Mouse (Mus musculus): ENCODE measurements around the gene Cpa1.

- TF ChIP-seq POLR2A (IDR thresholded peaks at IDR 0.05; ENCODE audit: insufficient read depth, low read depth, low read length) (no peak), CTCF (IDR thresholded peaks at IDR 0.05; ENCODE audit: insufficient read depth, low read depth, low read length) (no peak)
Observed at GRCm38 (mm10) chr6:30675281-30675771, 36.3 kb downstream of the Cpa1 start.

All from olfactory bulb, adult 2 months (tissue).